Mouse (Mus musculus): ENCODE measurements around the gene Akap17b. TPM values are rescaled to one million over a fixed set of nuclear protein-coding genes. Genes with fewer than 3 reads are reported as not detected.
"Not testable (repeated sequence)": the region's sequence is repeated elsewhere in the genome, so short reads cannot be mapped to it uniquely, and the experiment has no call there.

Gene Akap17b
- polyA plus RNA-seq, 1 experiment from 2014 or later, result 3.1 TPM

GRCm38 (mm10) chrX:36598390-36598810 is 46.8 kb downstream of the Akap17b start:
- Histone ChIP-seq H3K9me3 (ENCODE audit: low read depth, low read length) (no peaks in the 10 kb centered on the region), H3K4me2 (peak overlapping the region; percentile 62), H3K27ac (ENCODE audit: low read depth) (peak overlapping the region; percentile 76; the same call in 1 of the 2 replicates), H3K36me3 (ENCODE audit: insufficient read depth) (peaks cover 6% of the 10 kb centered on the region; the same call in 1 of the 2 replicates), H3K27me3 (ENCODE audit: insufficient read depth, low read length) (no peaks in the 10 kb centered on the region), H3K4me1 (ENCODE audit: insufficient read depth) (no peaks in the 10 kb centered on the region), H3K9ac (peak overlapping the region; percentile 77), H3K4me3 (ENCODE audit: low read depth, low read length) (peak overlapping the region; percentile 60)
- whole genome bisulfite sequencing, result 13% methylated on average over 40 of the region's 41 CpGs
- ATAC-seq (ENCODE audit: insufficient read depth), result peak; percentile 53
- DNase-seq, result no peak
- no peak for TF ChIP-seq CTCF (IDR thresholded peaks at IDR 0.05; ENCODE audit: low read depth)

GRCm38 (mm10) chrX:36597707-36598389 is 47.3 kb downstream of the Akap17b start, which contains the start of gene Pgrmc1:
Gene Pgrmc1 (plus strand): TSS chrX:36598206.
- no peak for TF ChIP-seq CTCF (IDR thresholded peaks at IDR 0.05; ENCODE audit: low read depth)
- H3K36me3 ChIP-seq (ENCODE audit: insufficient read depth), result 0 out of 2 replicates have a peak, but pooled peaks cover under 1% of the 10 kb centered on the region
- 14% methylated on average over 32 of the region's 45 CpGs for WGBS
- peak; percentile 87 for DNase-seq
- H3K9me3 ChIP-seq (ENCODE audit: low read depth, low read length), result no peaks in the 10 kb centered on the region
- H3K4me3 ChIP-seq (ENCODE audit: low read depth, low read length), result peak within 1 kb of the TSS; percentile 60
- H3K4me1 ChIP-seq (ENCODE audit: insufficient read depth), result no peaks in the 10 kb centered on the region
- no peaks in the 10 kb centered on the region for H3K27me3 ChIP-seq (ENCODE audit: insufficient read depth, low read length)
- peak within 1 kb of the TSS; percentile 77 for H3K9ac ChIP-seq
- peak within 1 kb of the TSS; percentile 76; the same call in 1 of the 2 replicates for H3K27ac ChIP-seq (ENCODE audit: low read depth)
- ATAC-seq (ENCODE audit: insufficient read depth), result peak; percentile 94
- H3K4me2 ChIP-seq, result peak within 1 kb of the TSS; percentile 62

GRCm38 (mm10) chrX:36596483-36597120 is 48.6 kb downstream of the Akap17b start:
- H3K4me1 ChIP-seq (ENCODE audit: insufficient read depth); H3K36me3 ChIP-seq (ENCODE audit: insufficient read depth); ATAC-seq (ENCODE audit: insufficient read depth); H3K27me3 ChIP-seq (ENCODE audit: insufficient read depth, low read length); H3K9ac ChIP-seq; H3K9me3 ChIP-seq (ENCODE audit: low read depth, low read length); H3K4me3 ChIP-seq (ENCODE audit: low read depth, low read length); H3K4me2 ChIP-seq; H3K27ac ChIP-seq (ENCODE audit: low read depth): not testable (repeated sequence)
- DNase-seq, result peak; percentile 9
- 61% methylated on average over 5 of the region's 5 CpGs for WGBS

- Histone ChIP-seq H3K4me2 (no peak overlapping the region), H3K27me3 (ENCODE audit: insufficient read depth, low read length) (no peaks in the 10 kb centered on the region), H3K9ac (no peak overlapping the region), H3K4me3 (ENCODE audit: low read depth, low read length) (no peak overlapping the region), H3K36me3 (ENCODE audit: insufficient read depth) (no peaks in the 10 kb centered on the region), H3K27ac (ENCODE audit: low read depth) (no peak overlapping the region), H3K4me1 (ENCODE audit: insufficient read depth) (no peaks in the 10 kb centered on the region), H3K9me3 (ENCODE audit: low read depth, low read length) (no peaks in the 10 kb centered on the region)
- TF ChIP-seq CTCF (IDR thresholded peaks at IDR 0.05; ENCODE audit: low read depth), result no peak
- 89% methylated on average over 3 of the region's 3 CpGs for WGBS
- ATAC-seq (ENCODE audit: insufficient read depth) (no peak), DNase-seq (no peak)
Observed at GRCm38 (mm10) chrX:36595247-36595646, 49.9 kb downstream of the Akap17b start.

GRCm38 (mm10) chrX:36591539-36591938 is 53.7 kb downstream of the Akap17b start:
- H3K4me3 ChIP-seq (ENCODE audit: low read depth, low read length), result no peak overlapping the region
- ATAC-seq (ENCODE audit: insufficient read depth) (no peak), DNase-seq (no peak)
- H3K4me2 ChIP-seq, result no peak overlapping the region
- no peaks in the 10 kb centered on the region for H3K27me3 ChIP-seq (ENCODE audit: insufficient read depth, low read length)
- no peak overlapping the region for H3K9ac ChIP-seq
- no peaks in the 10 kb centered on the region for H3K9me3 ChIP-seq (ENCODE audit: low read depth, low read length)
- H3K36me3 ChIP-seq (ENCODE audit: insufficient read depth), result no peaks in the 10 kb centered on the region
- H3K4me1 ChIP-seq (ENCODE audit: insufficient read depth), result no peaks in the 10 kb centered on the region
- 56% methylated on average over 4 of the region's 4 CpGs for WGBS
- H3K27ac ChIP-seq (ENCODE audit: low read depth), result no peak overlapping the region
- no peak for TF ChIP-seq CTCF (IDR thresholded peaks at IDR 0.05; ENCODE audit: low read depth)

- Histone ChIP-seq H3K9me3 (ENCODE audit: low read depth, low read length) (no peaks in the 10 kb centered on the region), H3K4me2 (no peak overlapping the region), H3K9ac (no peak overlapping the region), H3K36me3 (ENCODE audit: insufficient read depth) (no peaks in the 10 kb centered on the region), H3K27ac (ENCODE audit: low read depth) (no peak overlapping the region), H3K4me1 (ENCODE audit: insufficient read depth) (no peaks in the 10 kb centered on the region), H3K27me3 (ENCODE audit: insufficient read depth, low read length) (no peaks in the 10 kb centered on the region), H3K4me3 (ENCODE audit: low read depth, low read length) (no peak overlapping the region)
- 31% methylated on average over 1 of the region's 1 CpGs for WGBS
- no peak for TF ChIP-seq CTCF (IDR thresholded peaks at IDR 0.05; ENCODE audit: low read depth)
- ATAC-seq (ENCODE audit: insufficient read depth) (no peak), DNase-seq (no peak)
Observed at GRCm38 (mm10) chrX:36591120-36591519, 54.1 kb downstream of the Akap17b start.

GRCm38 (mm10) chrX:36590266-36590665 is 54.9 kb downstream of the Akap17b start:
- H3K27me3 ChIP-seq (ENCODE audit: insufficient read depth, low read length), result no peaks in the 10 kb centered on the region
- H3K36me3 ChIP-seq (ENCODE audit: insufficient read depth), result no peaks in the 10 kb centered on the region
- no peaks in the 10 kb centered on the region for H3K4me1 ChIP-seq (ENCODE audit: insufficient read depth)
- no peak overlapping the region for H3K9ac ChIP-seq
- no peak overlapping the region for H3K4me2 ChIP-seq
- ATAC-seq (ENCODE audit: insufficient read depth) (no peak), DNase-seq (no peak)
- H3K27ac ChIP-seq (ENCODE audit: low read depth), result no peak overlapping the region
- H3K9me3 ChIP-seq (ENCODE audit: low read depth, low read length), result no peaks in the 10 kb centered on the region
- no peak overlapping the region for H3K4me3 ChIP-seq (ENCODE audit: low read depth, low read length)
- TF ChIP-seq CTCF (IDR thresholded peaks at IDR 0.05; ENCODE audit: low read depth), result no peak
- WGBS, result 77% methylated on average over 7 of the region's 7 CpGs
